Mouse (Mus musculus): Measurements from ENCODE around the gene Nlrc3.

- TF ChIP-seq CTCF (conservative IDR thresholded peaks at IDR 0.05; ENCODE audit: insufficient read depth, insufficient read length, low read depth, low read length) (no peak), POLR2A (IDR thresholded peaks at IDR 0.05; ENCODE audit: low read depth, low read length) (no peak)
Measured at GRCm38 (mm10) chr16:3928582-3928981, 47.9 kb downstream of the Nlrc3 start.
